In the genomic region with DNA sequence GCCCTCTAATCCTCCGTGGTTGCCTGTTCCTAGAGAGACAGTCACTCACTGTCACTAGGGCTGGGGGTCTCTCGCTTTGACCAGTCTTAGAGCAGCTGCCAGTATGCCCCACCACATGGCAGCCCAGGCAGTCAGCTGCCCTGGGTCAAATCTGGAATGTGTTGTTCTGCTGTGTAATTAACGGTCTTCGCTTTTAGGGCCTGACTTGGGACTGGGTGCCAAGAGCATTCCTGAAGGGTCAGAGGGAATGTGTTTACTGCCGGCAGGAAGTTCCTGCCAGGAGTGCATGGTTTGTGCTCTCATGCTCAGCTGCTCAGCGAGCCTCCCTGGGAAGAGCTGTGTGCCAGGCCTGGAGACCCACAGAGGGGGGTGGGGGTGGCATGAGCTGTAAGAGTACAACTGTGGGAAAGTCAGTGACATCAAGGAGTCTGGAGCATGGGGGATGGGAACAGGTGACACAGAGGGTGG, we compare ENCODE assay signal across 9 mouse cellular contexts.
A peak's percentile ranks its signal among the peaks of the same experiment; 100 is the strongest.
DNase-seq lines count a peak whose midpoint lies in the region; ATAC-seq and TF ChIP-seq lines count a peak whose summit lies in the region.
"Had no signal": no experiment of that assay in that cellular context is flagged by ENCODE, and none has a peak within 500 bp of the region (broad histone marks: within the 10 kb centered on the region; RNA-seq: fewer than 3 reads in every experiment).

No protein-coding gene starts in this region.

- peaks cover 7 to 14% of the 10 kb centered on the region in 2 experiments for H3K4me1 ChIP-seq in heart, embryonic 14.5 days (ENCODE audit: control insufficient read depth in 2 of 2, insufficient read depth in 2 of 2, low read length in 2 of 2)
- H3K4me1 ChIP-seq in neural tube, embryonic 13.5 days (replicated peaks), result peaks cover 15% of the 10 kb centered on the region
- H3K4me1 ChIP-seq in cerebellum, adult 2 months (ENCODE audit: control insufficient read depth, insufficient read depth, low read length), result 0 out of 2 replicates have a peak, but pooled peaks cover 4% of the 10 kb centered on the region

- peaks cover 10% of the 10 kb centered on the region; the same call in 1 of the 2 replicates for H3K9me3 ChIP-seq in heart, embryonic 14.5 days (ENCODE audit: control insufficient read depth, low read length)
- H3K9me3 ChIP-seq in neural tube, embryonic 13.5 days, result 0 out of 2 replicates have a peak, but pooled peaks cover 3% of the 10 kb centered on the region

- H3K9ac ChIP-seq in heart, embryonic 14.5 days (ENCODE audit: low read length), result no peak overlapping the region
- no peak overlapping the region for H3K9ac ChIP-seq in neural tube, embryonic 13.5 days

- ATAC-seq in heart, embryonic 14.5 days (ENCODE audit: insufficient number of reproducible peaks, insufficient read depth, low FRiP score, low read depth), result peak; percentile 38; the same call in 1 of the 2 replicates
- ATAC-seq in neural tube, embryonic 13.5 days (ENCODE audit: low read depth), result peak; percentile 92

- H3K27me3 ChIP-seq in heart, embryonic 14.5 days (ENCODE audit: control insufficient read depth, insufficient read depth, low read length), result no peaks in the 10 kb centered on the region
- H3K27me3 ChIP-seq in neural tube, embryonic 13.5 days, result no peaks in the 10 kb centered on the region
- H3K27me3 ChIP-seq in cerebellum, adult 2 months (ENCODE audit: control insufficient read depth, insufficient read depth, low read length), result no peaks in the 10 kb centered on the region

- no peak overlapping the region for H3K4me3 ChIP-seq in heart, embryonic 14.5 days (ENCODE audit: control insufficient read depth in 1 of 2, insufficient read depth in 1 of 2, low read depth in 1 of 2, low read length in 2 of 2)
- H3K4me3 ChIP-seq in neural tube, embryonic 13.5 days, result no peak overlapping the region
- H3K4me3 ChIP-seq in cerebellum, adult 2 months (replicated peaks; ENCODE audit: insufficient read depth, low read depth, low read length), result no peak overlapping the region

- H3K4me2 ChIP-seq in heart, embryonic 14.5 days (ENCODE audit: low read length), result no peak overlapping the region
- no peak overlapping the region for H3K4me2 ChIP-seq in neural tube, embryonic 13.5 days

- no peak for TF ChIP-seq POLR2A in cerebellum, adult 2 months (IDR thresholded peaks at IDR 0.05; ENCODE audit: borderline replicate concordance, insufficient read depth, low read length)

- H3K27ac ChIP-seq in heart, embryonic 14.5 days (replicated peaks in 1 of 2; ENCODE audit: control insufficient read depth in 1 of 2, insufficient read depth in 1 of 2, low read depth in 2 of 2, low read length in 2 of 2), result peak overlapping the region in 1 of 2 experiments; percentile 52; a peak in 1 of 4 replicates
- no peak overlapping the region for H3K27ac ChIP-seq in neural tube, embryonic 13.5 days (replicated peaks)
- no peak overlapping the region for H3K27ac ChIP-seq in cerebellum, adult 2 months (ENCODE audit: insufficient read depth, low read length)
- H3K27ac ChIP-seq: macrophage had no signal

- peak; percentile 20 for DNase-seq in urinary bladder, postnatal 14 days (ENCODE audit: low spot score)
- no peak for DNase-seq in urinary bladder, adult 18-20 months (ENCODE audit: low spot score in 2 of 2)
- peak; percentile 83 to 94 for DNase-seq in kidney, postnatal 25 days
- no peak for DNase-seq in urinary bladder, postnatal 25 days (ENCODE audit: low spot score)
- DNase-seq in cerebellum, postnatal 14 days, result no peak
- no peak for DNase-seq in cerebellum, adult 2 months

- no peak for TF ChIP-seq CTCF in cerebellum, adult 2 months (IDR thresholded peaks at IDR 0.05; ENCODE audit: borderline replicate concordance, insufficient read depth, low read depth, low read length)

- H3K36me3 ChIP-seq in heart, embryonic 14.5 days (ENCODE audit: control insufficient read depth, insufficient read depth, low read length), result no peaks in the 10 kb centered on the region
- no peaks in the 10 kb centered on the region for H3K36me3 ChIP-seq in neural tube, embryonic 13.5 days

- 18% methylated on average over 6 of the region's 6 CpGs for WGBS in heart, embryonic 14.5 days
- 17% methylated on average over 6 of the region's 6 CpGs for WGBS in neural tube, embryonic 13.5 days
- WGBS in cerebellum, adult 2 months, result 26% methylated on average over 6 of the region's 6 CpGs

Comparison
In these comparisons a context has a peak if more than half of its experiments do, and no peak if none do; other contexts are left out.
1. DNase-seq: peak in urinary bladder, postnatal 14 days (single experiment) and kidney, postnatal 25 days (2 of 2); none in urinary bladder, adult 18-20 months (0 of 2), urinary bladder, postnatal 25 days (single experiment), cerebellum, postnatal 14 days (0 of 2) and cerebellum, adult 2 months (0 of 2).